Mouse (Mus musculus) liver, postnatal 0 days (tissue): Measurements from ENCODE around the gene Gm49711.

ENCODE experiments used
- CTCF ChIP-seq: sonication (generic); IDR thresholded peaks from 2 replicates; pipeline ENCODE4 v1.5.1; 2016; ENCODE audit warnings: antibody characterized with exemption, low read depth
- EP300 ChIP-seq: IDR thresholded peaks from 2 replicates; pipeline ENCODE4 v1.6.1; 2016; ENCODE audit warnings: antibody characterized with exemption, low read depth, mild to moderate bottlenecking

DNA sequence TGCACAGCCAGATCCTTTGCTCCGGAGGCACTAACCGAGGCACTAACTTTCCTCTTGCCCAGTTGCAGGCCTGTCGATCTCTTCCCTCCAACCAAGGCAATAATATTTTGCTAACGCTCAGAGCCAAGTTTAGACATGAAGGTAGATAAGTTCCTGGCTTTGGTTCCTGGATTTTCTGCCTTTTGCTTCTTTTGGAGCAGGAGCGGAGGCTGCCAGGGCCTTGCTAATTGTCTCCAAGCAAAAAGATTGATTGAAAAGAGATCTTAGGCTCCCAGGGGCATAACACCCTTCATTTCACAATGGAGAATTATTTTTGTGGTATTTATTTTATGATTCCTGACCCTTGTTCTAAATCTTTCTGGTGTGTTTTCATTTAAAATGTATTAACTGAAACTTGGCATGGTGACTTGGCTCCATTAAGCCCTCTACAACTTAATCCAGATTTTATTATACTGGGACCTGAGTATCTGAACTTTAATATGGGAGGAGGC, 151.2 kb downstream of the Gm49711 start:
- TF ChIP-seq CTCF (no peak), EP300 (no peak)
